Mouse (Mus musculus): ENCODE results near the gene Cacna1i. TPM values are rescaled to one million over a fixed set of nuclear protein-coding genes. Genes with fewer than 3 reads are reported as not detected.

Cacna1i gene
- polyA plus RNA-seq (2015; fragmentation: Nextera tagmentation; extraction: Ambion mirVana) = 0.72 and 0.83 TPM in 2 replicates

DNA sequence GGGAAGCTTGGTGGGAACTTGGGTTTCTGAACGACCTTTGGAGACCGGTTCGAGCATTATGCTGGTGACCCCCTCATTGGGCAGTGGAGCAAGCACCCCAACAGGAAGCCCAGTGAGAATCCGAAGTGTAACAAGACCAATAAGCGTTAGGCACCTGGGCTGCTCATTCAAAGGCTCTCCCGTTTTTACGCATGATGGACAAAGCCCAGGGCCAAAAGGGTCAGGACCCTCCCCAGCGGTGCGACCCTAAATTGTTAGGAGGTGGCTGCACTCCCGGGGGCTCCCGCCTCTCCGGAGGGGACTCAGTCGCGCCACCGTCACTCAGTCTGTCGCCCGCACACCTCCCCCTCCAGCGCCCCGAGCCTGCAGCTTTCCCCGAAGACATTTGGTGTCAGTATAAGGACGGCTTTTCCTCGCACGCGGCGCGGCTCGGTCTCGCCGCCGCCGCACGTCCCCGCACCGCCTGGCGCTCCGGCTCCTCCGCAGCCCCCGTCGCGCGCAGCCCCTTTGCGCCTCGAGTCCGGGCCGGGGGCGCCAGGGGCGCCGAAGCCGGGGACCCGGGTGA, at the start of gene Cacna1i:
Gene Cacna1i (plus strand): TSS at position 388 of the 565 bp plus-strand sequence.

DNA sequence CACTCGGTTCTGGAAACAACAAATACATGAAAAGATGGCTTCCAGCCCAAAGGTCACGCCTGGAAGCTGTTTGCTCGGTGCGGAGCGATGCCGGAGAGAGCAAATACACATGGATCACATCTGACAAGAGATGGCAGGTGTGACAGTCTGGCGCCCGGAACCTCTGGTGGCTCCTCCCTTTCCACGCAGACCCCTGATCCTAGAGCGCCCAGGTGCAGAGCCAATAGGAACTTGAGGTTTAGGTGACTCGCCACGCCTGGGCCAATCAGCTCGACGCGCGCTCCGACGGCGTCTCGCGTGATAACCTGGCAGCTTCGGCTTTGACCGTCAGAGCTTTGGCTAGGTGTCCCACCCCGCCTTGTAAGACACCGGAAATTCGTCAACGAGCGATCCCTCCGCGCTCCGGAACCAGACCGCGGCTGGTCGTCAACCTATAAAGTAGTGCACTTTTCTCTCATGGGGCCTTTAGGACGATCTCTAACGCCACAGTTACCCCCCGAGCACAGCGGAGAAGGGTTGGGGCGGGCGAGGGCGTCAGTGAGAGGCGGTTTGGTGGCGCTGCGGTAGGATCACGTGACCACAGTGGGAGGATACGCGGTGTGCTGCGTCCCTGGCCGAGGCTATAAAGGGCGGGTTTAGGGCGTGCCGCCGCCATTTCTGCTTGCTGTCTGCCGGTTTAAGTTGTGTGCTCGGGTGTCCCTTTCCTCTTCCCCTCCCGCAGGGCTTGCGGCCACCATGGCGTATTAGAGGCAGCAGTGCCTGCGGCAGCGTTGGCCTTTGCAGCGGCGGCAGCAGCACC, 32.0 kb upstream of the Cacna1i start, which contains the start of gene Atf4:
Gene Atf4 (plus strand): TSS at position 338 of the 799 bp plus-strand sequence.

GRCm38 (mm10) chr15:80263610-80264575, 23.1 kb upstream of the Cacna1i start, which contains the start of gene Rps19bp1:
Rps19bp1 (minus strand) TSS chr15:80264315.

Other genes with a start within 250 kb of the Cacna1i start
- gene Syngr1, start 195.9 kb upstream of the Cacna1i start, polyA plus RNA-seq (2015; fragmentation: Nextera tagmentation; extraction: Ambion mirVana) = 64.6 and 75.2 TPM in 2 replicates
- 515 and 526 TPM in 2 replicates for gene Rpl3, start 195.4 kb upstream of the Cacna1i start, polyA plus RNA-seq (2015; fragmentation: Nextera tagmentation; extraction: Ambion mirVana)
- gene Tab1, start 154.1 kb upstream of the Cacna1i start, polyA plus RNA-seq (2015; fragmentation: Nextera tagmentation; extraction: Ambion mirVana) = 26.9 and 27.9 TPM in 2 replicates
- gene Mgat3, start 113.5 kb upstream of the Cacna1i start, polyA plus RNA-seq (2015; fragmentation: Nextera tagmentation; extraction: Ambion mirVana) = 19.0 and 21.9 TPM in 2 replicates
- 21.8 and 22.1 TPM in 2 replicates for gene Mief1, start 53.2 kb upstream of the Cacna1i start, polyA plus RNA-seq (2015; fragmentation: Nextera tagmentation; extraction: Ambion mirVana)
- gene AC140267.1, start 51.4 kb upstream of the Cacna1i start, polyA plus RNA-seq (2015; fragmentation: Nextera tagmentation; extraction: Ambion mirVana) = not detected in 2 replicates
- gene Atf4, start 32.1 kb upstream of the Cacna1i start, polyA plus RNA-seq (2015; fragmentation: Nextera tagmentation; extraction: Ambion mirVana) = 90.5 and 97.6 TPM in 2 replicates
- gene Rps19bp1, start 22.9 kb upstream of the Cacna1i start, polyA plus RNA-seq (2015; fragmentation: Nextera tagmentation; extraction: Ambion mirVana) = 89.3 and 94.1 TPM in 2 replicates

Data from neural tube, postnatal 0 days (tissue).